Mouse (Mus musculus) C2C12 (cell line): ENCODE results near the gene Fez1. TPM values are rescaled to one million over a fixed set of nuclear protein-coding genes. Genes with fewer than 3 reads are reported as not detected.
A peak's percentile ranks its signal among the peaks of the same experiment; 100 is the strongest.

Experiments used
- H3K27me3 ChIP-seq: one replicate; pipeline ENCODE4 v1.6.1; 2011; ENCODE audit not compliant: control insufficient read depth, insufficient read depth, insufficient read length
- H3K36me3 ChIP-seq: one replicate; pipeline ENCODE4 v1.6.1; 2011; ENCODE audit not compliant: control insufficient read depth, insufficient read depth
- H3K4me3 ChIP-seq: one replicate; pipeline ENCODE4 v1.5.1; 2011; ENCODE audit warnings: mild to moderate bottlenecking, control low read depth; ENCODE audit not compliant: poor library complexity, insufficient read depth, severe bottlenecking
- H3K79me2 ChIP-seq: one replicate; pipeline ENCODE4 v1.6.1; 2011; ENCODE audit not compliant: control insufficient read depth, insufficient read depth
- H3K79me3 ChIP-seq: one replicate; pipeline ENCODE4 v1.6.1; 2011; ENCODE audit warnings: low read depth, control low read depth
- H3ac ChIP-seq: one replicate; pipeline ENCODE3; 2011; ENCODE audit warnings: low read depth; ENCODE audit not compliant: control insufficient read depth, insufficient read length
- CEBPB ChIP-seq: IDR thresholded peaks from one replicate; pipeline ENCODE4 v1.6.1; 2011; ENCODE audit warnings: low read depth, mild to moderate bottlenecking, control low read depth, moderate library complexity
- CTCF ChIP-seq: IDR thresholded peaks from one replicate; pipeline ENCODE4 v1.5.1; 2011; ENCODE audit not compliant: control insufficient read depth, insufficient read depth, insufficient read length
- FOSL1 ChIP-seq: IDR thresholded peaks from one replicate; pipeline ENCODE4 v1.8.0; 2011; ENCODE audit warnings: mild to moderate bottlenecking, low read length; ENCODE audit not compliant: poor library complexity, insufficient read depth, severe bottlenecking
- MAX ChIP-seq: IDR thresholded peaks from one replicate; pipeline ENCODE4 v1.6.1; 2011; ENCODE audit warnings: mild to moderate bottlenecking, control low read depth
- MYOD1 ChIP-seq: IDR thresholded peaks from one replicate; pipeline ENCODE4 v1.6.1; 2011; ENCODE audit warnings: low read depth; ENCODE audit not compliant: control insufficient read depth, insufficient read length
- MYOG ChIP-seq: IDR thresholded peaks from one replicate; pipeline ENCODE4 v1.6.1; 2011; ENCODE audit not compliant: control insufficient read depth, insufficient read length; ENCODE audit errors: extremely low read depth
- USF1 ChIP-seq: IDR thresholded peaks from one replicate; pipeline ENCODE4 v1.6.1; 2011; ENCODE audit warnings: low read depth, mild to moderate bottlenecking, control low read depth, moderate library complexity
- polyA plus RNA-seq: library from polyadenylated mRNA; unstranded; fragments of >200 nt; fragmentation: generic; extraction: Trizol; gene quantifications from one replicate; pipeline ENCODE4 v1.2.1, GENCODE M21; 2012; ENCODE audit warnings: missing spikeins

Gene Fez1
- polyA plus RNA-seq, 1 experiment = 0.32 TPM

- TF ChIP-seq MAX (no peak), MYOG (no peak), MYOD1 (no peak), CTCF (no peak), FOSL1 (no peak), USF1 (no peak), CEBPB (no peak)
- Histone ChIP-seq H3K4me3 (no peak overlapping the region), H3K79me3 (no peaks in the 10 kb centered on the region), H3K36me3 (no peaks in the 10 kb centered on the region), H3K27me3 (no peaks in the 10 kb centered on the region), H3K79me2 (no peaks in the 10 kb centered on the region), H3ac (no peak overlapping the region)
These were observed 16.2 kb upstream of the Fez1 start for GRCm38 (mm10) chr9:36805256-36805975.

GRCm38 (mm10) chr9:36808126-36808785 lies 13.4 kb upstream of the Fez1 start:
- TF ChIP-seq MYOD1 (no peak), FOSL1 (no peak), USF1 (no peak)
- H3K79me3 ChIP-seq = no peaks in the 10 kb centered on the region
- H3K36me3 ChIP-seq = no peaks in the 10 kb centered on the region
- H3K4me3 ChIP-seq = no peak overlapping the region
- H3ac ChIP-seq = no peak overlapping the region
- no peaks in the 10 kb centered on the region for H3K79me2 ChIP-seq
- H3K27me3 ChIP-seq = no peaks in the 10 kb centered on the region

GRCm38 (mm10) chr9:36814486-36814885 lies 7.2 kb upstream of the Fez1 start:
- TF ChIP-seq MYOD1 (no peak), CTCF (peak; percentile 30)
- Histone ChIP-seq H3ac (no peak overlapping the region), H3K4me3 (no peak overlapping the region), H3K27me3 (peaks cover 9% of the 10 kb centered on the region), H3K79me3 (no peaks in the 10 kb centered on the region), H3K36me3 (no peaks in the 10 kb centered on the region), H3K79me2 (no peaks in the 10 kb centered on the region)

GRCm38 (mm10) chr9:36818905-36819304 lies 2.8 kb upstream of the Fez1 start:
- no peak overlapping the region for H3K4me3 ChIP-seq
- no peak for TF ChIP-seq MAX
- no peak for TF ChIP-seq FOSL1
- TF ChIP-seq CEBPB = no peak
- TF ChIP-seq MYOD1 = no peak
- TF ChIP-seq MYOG = no peak
- no peak for TF ChIP-seq USF1
- no peak for TF ChIP-seq CTCF
- no peaks in the 10 kb centered on the region for H3K36me3 ChIP-seq
- H3ac ChIP-seq = no peak overlapping the region
- H3K79me3 ChIP-seq = no peaks in the 10 kb centered on the region
- peaks cover 9% of the 10 kb centered on the region for H3K27me3 ChIP-seq
- H3K79me2 ChIP-seq = no peaks in the 10 kb centered on the region

GRCm38 (mm10) chr9:36820969-36821643 lies 558 bp upstream of the Fez1 start:
- no peaks in the 10 kb centered on the region for H3K79me3 ChIP-seq
- H3K4me3 ChIP-seq = no peak overlapping the region
- no peaks in the 10 kb centered on the region for H3K79me2 ChIP-seq
- H3ac ChIP-seq = no peak overlapping the region
- no peaks in the 10 kb centered on the region for H3K36me3 ChIP-seq
- H3K27me3 ChIP-seq = peaks cover 6% of the 10 kb centered on the region
- no peak for TF ChIP-seq CTCF
- TF ChIP-seq USF1 = no peak
- TF ChIP-seq MYOG = no peak
- no peak for TF ChIP-seq MAX
- TF ChIP-seq CEBPB = no peak
- no peak for TF ChIP-seq FOSL1

GRCm38 (mm10) chr9:36822024-36822423 lies 360 bp downstream of the Fez1 start:
- Histone ChIP-seq H3K36me3 (no peaks in the 10 kb centered on the region), H3K27me3 (peaks cover 6% of the 10 kb centered on the region), H3K79me2 (no peaks in the 10 kb centered on the region), H3ac (no peak overlapping the region), H3K79me3 (no peaks in the 10 kb centered on the region), H3K4me3 (no peak overlapping the region)
- no peak for TF ChIP-seq FOSL1
- no peak for TF ChIP-seq MYOD1
- no peak for TF ChIP-seq USF1
- TF ChIP-seq MAX = no peak
- TF ChIP-seq MYOG = no peak
